Mouse (Mus musculus) fibroblast of lung, adult 2 months (primary cell): ENCODE measurements at regions not wholly inside any gene's neighbourhood (a gene's known extent, or its start where the extent isn't known, plus 50 kb on each side); places are given as distances from the start of the nearest gene placed in this dataset.

ENCODE experiments used
- DNase-seq: peaks from one replicate; pipeline ENCODE4 v3.0.0-alpha.2; 2011; ENCODE audit warnings: low read depth

GRCm38 (mm10) chr9:116231351-116232311, 56.5 kb upstream of the Tgfbr2 start:
- DNase-seq = peak; percentile 71

- DNase-seq = no peak
Observed at GRCm38 (mm10) chr9:116230346-116230745, 55.2 kb upstream of the Tgfbr2 start.

- no peak for DNase-seq
Observed at GRCm38 (mm10) chr9:116228443-116228842, 53.3 kb upstream of the Tgfbr2 start.

GRCm38 (mm10) chr9:116227738-116228137, 52.6 kb upstream of the Tgfbr2 start:
- DNase-seq = no peak
